Mouse (Mus musculus): ENCODE measurements at regions not wholly inside any gene's neighbourhood (a gene's known extent, or its start where the extent isn't known, plus 50 kb on each side); places are given as distances from the start of the nearest gene placed in this dataset.
"Not testable (repeated sequence)": the region's sequence is repeated elsewhere in the genome, so short reads cannot be mapped to it uniquely, and the experiment has no call there.

GRCm38 (mm10) chr6:140222534-140223324 lies 181.5 kb upstream of the Plcz1 start:
- DNase-seq = peak; percentile 56 to 61

DNA sequence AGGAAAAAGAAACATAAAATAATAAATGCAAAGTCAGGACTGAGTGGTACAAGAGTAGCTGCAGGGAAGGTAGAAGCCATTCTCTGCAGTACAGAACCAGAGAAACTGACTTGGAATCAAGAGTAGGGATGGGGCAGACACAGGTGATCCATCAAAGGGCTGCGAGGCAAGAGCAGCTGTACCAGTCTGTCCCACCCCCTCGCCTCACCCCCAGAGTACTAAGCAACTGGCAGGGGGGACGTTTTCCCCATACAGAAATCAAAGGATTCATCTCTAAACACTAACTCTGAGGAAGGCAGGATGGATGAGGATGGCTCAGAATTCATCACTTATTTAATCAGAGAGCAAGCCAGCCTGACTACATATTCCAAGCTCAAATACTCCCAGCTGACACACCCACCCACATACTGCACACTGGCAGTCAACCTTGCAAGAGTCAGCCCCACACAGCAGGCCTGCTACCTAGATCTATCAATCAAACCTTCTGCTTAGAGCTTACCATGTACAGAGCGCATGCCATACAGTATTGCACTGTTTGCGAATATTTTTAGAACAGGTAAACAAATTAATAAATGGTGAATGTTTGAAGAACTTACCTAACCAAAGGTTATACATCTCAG lies 180.5 kb upstream of the Plcz1 start:
- DNase-seq = peak in 1 of 2 experiments; percentile 12

DNA sequence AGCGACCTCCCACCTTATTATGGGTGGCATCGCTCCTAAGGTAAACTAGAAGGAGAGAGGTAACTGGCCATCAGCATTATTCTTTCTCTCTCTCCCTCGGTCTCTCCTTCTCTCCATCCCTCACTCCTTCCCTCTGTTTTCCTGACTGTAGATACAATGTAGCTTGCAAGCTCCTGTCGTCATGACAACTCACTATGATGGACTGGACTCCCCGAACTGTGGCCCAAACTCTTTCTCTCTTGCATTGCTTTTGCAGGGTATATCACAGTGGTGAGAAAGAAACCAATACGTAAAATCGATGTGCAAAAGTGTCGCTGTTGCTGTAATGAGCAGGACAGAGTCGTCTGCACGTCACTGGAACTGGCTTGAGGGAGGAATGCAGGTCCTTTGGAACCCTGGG lies 177.5 kb upstream of the Plcz1 start:
- no peak for DNase-seq

DNA sequence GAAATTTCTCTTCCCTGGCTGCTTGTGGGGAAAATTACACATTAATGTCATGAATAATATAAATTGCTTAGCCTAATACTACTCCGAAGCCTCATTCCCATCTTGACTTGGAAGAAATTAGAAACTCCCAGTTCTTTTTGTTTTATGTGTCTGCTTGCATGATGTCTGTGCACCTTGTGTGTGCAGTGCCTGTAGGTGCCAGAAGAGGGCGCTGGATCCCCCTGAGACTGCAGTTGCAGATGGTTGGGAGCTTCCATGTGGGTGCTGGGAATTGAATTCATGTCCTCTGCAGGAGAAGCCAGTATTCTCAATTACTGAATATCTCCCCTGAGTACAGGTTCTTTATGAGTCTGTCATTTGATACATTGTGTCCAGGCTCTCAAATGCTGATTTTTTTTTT lies 171.1 kb upstream of the Plcz1 start:
- no peak for DNase-seq

DNA sequence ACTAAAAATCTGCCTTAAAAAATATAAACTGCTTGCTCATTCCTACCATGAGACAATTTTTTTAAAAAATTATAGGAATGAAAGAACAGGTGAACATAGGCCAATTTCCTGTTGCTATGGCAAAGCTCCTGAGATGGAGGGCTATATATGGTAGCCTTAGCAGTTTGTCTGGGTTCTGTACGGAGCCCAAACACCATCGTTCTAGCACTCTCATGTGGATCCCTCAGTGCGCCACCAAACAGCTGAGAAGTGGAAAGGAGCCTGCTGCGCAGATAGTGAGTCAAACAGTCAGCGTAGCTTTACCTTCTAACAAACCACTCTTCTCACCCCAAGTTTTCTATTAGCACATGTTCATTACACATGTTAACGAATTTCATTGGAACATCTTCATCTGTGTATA lies 168.9 kb upstream of the Plcz1 start:
- DNase-seq = no peak

DNA sequence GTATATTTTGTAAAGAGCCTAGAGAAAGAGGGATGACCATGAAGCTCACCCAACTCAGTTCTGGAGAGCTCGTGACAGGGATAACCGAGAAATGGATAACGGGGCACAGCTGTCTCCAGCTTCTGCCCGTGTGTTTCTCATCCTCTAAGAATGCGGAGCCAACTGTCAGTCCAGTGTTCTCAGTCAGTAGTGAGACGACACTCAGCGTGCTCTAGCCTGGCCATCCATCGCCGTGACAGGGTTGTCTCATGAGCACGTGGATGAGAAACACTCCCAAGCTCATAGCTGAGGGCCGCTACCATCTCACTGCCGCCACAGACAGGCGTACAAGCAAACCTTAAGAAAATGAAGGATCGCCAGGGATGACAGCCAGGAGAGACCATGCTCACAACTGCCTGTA lies 167.8 kb upstream of the Plcz1 start:
- no peak for DNase-seq

DNA sequence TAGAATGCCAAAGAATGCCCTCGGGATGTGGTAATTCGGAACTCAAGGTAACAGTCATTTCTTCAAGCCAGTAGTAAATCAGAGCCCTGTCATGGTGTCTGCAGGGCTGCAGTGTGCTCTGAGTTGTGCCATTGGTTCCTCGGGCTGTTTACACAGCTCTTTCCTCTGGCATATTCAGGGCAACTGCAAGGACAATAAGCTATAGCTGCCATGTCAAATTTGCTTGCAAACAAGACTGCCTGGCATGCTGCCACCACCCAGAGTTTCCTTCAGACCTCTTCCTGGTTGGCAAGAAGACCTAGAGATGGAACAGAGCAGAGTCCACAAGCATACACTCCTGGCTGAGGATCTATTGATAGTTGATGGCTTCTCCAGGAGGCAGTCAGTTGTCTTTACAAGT lies 167.1 kb upstream of the Plcz1 start:
- DNase-seq = peak; percentile 77 to 80

GRCm38 (mm10) chr6:140206676-140207075 lies 165.4 kb upstream of the Plcz1 start:
- not testable (repeated sequence) for DNase-seq

- no peak for DNase-seq
Observed at GRCm38 (mm10) chr6:140201356-140201755, 160.1 kb upstream of the Plcz1 start.

GRCm38 (mm10) chr6:140200322-140200721 lies 159.1 kb upstream of the Plcz1 start:
- no peak for DNase-seq

DNA sequence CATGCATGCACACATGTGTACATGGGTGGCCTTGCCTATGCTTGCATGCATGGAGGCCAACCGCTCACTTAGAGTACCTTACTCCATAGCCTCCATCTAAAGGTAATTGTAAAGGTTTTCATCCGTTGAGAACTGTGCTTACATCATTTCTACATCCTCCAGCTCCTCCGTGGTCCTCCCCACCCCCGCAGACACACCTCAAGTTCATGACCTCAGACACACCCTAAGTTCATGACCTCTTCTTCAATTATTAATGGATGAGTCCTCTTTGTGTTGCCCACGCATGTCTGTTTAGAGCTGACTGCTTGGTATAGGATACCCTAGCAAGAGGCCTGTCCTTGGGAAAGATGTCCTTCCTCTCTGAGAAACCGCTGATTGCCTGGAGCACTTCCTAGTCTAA lies 156.8 kb upstream of the Plcz1 start:
- no peak for DNase-seq

DNA sequence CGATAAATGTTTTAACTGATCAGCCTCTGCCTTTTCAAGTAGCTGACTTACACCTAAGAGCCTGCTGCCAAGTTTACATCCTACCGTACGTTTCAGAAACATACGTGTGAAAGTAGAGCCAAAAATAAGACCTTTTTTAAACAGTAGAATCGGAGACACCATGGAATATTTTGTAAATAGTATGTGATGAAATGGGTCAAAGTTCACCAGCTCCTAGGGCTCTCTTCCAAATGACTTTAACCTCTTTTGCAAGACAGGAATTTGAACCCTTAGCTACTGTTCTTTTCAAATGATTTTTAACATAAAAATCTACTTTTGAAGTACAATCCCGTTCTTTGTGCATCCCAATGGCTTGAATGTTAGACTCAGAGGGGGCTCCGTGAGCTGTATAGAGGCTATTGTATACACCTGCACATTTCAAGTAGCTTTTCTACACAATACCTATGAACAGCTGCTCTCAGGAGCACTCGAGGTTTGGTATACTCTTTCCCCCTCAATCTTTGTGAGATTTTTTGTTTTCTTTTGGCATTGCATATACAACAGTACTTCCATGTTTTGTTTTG lies 155.9 kb upstream of the Plcz1 start:
- no peak for DNase-seq

DNA sequence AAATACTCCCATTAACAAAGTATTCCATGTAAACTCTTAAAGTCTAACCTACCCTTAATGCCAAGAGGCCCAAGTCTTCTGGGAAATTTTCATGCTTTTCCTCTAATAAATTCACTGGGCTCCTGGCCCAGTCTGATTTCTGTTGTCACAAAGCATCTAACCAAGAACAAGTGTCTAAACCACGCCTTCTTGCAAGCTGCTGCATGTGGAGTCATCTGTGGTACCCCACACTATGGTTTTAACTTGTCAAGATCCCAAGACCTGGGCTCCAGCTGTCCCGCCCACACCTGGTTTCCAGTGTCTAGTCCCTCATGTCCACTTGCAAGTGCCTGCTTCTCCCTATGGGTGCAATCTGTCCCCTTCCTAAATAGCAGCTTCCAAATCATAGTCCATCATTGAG lies 153.0 kb upstream of the Plcz1 start:
- DNase-seq = peak in 1 of 2 experiments; percentile 4

DNA sequence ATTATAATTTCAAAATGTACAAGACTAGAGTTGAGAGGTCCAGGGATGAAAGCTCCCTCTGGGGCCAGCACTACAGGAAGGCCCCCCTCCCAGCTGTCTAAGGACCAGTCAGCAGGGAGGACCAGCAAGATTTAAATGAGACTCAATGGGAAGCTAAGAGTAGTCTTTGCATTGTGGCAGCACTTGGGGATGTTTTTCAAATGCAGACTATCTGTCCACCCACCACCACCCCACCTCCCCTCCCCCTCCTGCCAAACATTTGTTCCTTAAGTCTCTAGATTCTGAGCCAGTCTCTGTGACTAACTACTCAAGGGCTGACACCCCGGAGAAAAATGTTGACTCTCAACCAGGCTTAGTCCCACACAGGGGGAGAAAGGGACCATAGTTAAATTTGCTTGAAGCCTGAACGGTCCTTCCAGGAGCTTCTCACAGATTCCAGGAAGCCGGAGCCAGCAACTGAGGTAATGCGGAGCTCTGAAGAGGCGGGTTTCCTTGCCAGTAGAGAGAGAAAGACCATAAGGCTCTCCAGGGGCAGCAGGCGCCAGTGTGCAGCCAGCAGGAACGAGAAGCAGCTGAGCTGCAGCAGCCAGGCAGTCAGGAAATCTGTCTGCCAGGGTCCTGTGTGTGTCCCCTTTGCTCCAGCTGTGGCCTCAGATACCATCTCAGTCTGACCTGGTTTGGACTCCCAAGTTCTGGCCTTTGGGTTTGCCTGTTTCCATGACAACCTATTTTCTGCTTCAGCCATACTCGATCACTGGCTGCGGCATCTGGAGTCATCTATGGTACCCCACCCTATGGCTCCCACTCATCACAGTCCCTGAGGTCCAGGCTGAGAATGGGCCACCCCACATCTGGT lies 152.1 kb upstream of the Plcz1 start:
- peak; percentile 64 to 66 for DNase-seq

GRCm38 (mm10) chr6:140192526-140192925 lies 151.3 kb upstream of the Plcz1 start:
- no peak for DNase-seq

DNA sequence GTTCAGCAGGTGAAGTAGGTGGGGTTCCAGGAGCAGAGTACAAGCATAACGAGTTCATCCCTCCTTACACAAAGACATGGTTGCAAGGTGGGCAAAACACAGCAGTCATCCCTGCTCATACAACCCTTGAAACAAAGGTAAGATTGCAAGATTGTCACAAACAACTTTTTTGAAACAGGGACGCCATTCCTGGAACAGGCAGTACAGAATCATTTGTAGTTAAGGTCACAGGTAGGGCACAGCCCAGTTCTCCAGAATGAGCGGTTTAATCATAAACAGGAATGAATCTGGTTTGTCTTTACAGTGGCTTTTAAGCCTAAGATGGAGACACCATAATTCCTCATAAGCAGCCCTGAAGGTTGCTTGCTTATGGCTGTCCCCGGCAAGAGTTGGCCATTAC lies 150.1 kb upstream of the Plcz1 start:
- DNase-seq = no peak

DNA sequence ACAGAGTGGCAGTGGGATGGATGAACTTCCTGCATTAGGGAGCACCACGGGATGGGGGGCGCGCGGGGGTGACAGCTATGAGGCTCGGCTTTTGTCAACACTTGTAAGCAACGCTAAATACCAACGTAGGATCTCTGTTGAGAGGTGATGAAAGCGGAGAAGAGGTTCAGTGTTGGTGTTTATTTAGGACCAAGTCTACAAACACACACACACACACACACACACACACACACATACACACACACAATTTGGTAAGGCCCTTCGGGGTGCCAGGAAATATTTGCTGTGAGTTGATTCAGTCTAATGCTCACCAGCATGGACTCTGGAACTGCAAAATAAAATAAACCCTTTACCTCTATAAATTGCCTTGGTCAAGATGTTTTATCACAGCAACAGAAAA lies 148.3 kb upstream of the Plcz1 start:
- DNase-seq = no peak

- no peak for DNase-seq
Observed at GRCm38 (mm10) chr6:140187733-140188132, 146.5 kb upstream of the Plcz1 start.

DNA sequence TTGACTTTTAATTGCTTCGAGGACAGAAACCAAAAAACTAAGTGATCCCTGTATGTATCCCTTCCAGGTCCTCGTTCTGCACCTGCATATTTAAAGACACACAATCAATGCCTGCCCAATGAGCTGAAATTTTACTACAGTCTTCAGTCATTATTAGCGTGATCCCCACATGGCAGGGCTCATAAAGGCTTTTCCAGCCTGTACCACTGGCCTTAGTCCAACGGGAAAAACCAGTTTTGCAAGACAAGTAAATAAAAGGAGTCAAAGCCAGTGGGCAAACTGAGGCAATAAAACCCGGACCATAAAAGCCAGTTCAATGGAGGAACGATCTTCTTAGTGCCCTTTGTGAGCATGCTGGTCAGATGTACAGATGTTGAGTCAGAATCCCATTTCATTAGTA lies 145.8 kb upstream of the Plcz1 start:
- DNase-seq = no peak

DNA sequence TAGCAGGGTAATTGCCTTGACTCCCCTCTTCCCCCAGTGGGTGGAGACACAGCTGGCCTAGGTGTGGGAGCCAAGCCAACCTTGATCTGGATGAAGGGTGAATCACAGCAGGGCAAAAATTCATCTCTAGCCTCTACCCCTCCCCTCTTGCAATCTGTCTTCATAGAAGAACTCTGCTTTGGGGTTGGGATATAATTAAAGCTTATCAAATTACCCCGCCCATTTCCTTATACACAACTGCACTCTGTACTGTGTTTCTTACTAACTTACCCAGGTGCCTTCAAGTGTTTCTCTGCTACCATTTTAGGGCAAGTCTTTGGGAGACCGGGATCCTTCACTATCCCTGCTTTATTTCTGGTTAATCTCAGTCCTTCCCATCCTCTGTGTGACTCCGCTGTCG lies 138.7 kb upstream of the Plcz1 start:
- DNase-seq = no peak

- no peak for DNase-seq
Observed at GRCm38 (mm10) chr6:140178425-140179193, 137.4 kb upstream of the Plcz1 start.

GRCm38 (mm10) chr6:140172716-140173115 lies 131.5 kb upstream of the Plcz1 start:
- DNase-seq = no peak

DNA sequence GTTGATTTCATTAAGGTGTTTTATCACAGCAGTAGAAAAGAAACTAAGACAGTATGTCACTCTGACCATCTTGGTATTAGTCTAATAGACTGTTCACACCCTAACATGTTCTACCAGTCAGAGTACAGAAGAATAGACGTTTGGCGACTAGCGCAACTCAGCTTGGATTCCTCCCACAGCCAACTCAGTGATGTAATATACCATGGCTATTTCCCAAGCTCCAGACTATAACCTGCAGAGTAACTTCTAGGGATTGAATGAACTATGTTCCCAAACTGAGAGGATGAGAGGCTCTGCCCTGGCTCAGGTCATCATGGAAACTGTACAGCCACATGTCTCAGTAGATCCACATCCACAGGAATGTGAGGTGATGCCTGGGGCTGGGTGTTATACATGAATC lies 128.6 kb upstream of the Plcz1 start:
- no peak for DNase-seq
